Mouse (Mus musculus): ENCODE results near the gene Prrt1. TPM values are rescaled to one million over a fixed set of nuclear protein-coding genes. Genes with fewer than 3 reads are reported as not detected.

Prrt1 gene
- total and polyA plus RNA-seq, 2 experiments from 2014 or later = 11.4 to 15.1 TPM

GRCm38 (mm10) chr17:34650781-34651180 is 21.4 kb downstream of the Prrt1 start:
- Histone ChIP-seq H3K36me3 (ENCODE audit: insufficient read depth) (peaks cover 60% of the 10 kb centered on the region), H3K27me3 (ENCODE audit: insufficient read depth, low read length) (no peaks in the 10 kb centered on the region), H3K9me3 (ENCODE audit: low read length) (no peaks in the 10 kb centered on the region), H3K4me2 (ENCODE audit: low read depth) (no peak overlapping the region), H3K4me3 (ENCODE audit: low read depth, low read length) (no peak overlapping the region), H3K27ac (ENCODE audit: low read depth, low read length) (no peak overlapping the region), H3K4me1 (ENCODE audit: insufficient read depth) (peaks cover 9% of the 10 kb centered on the region), H3K9ac (no peak overlapping the region)
- WGBS = 93% methylated on average over 14 of the region's 14 CpGs
- DNase-seq = no peak
- ATAC-seq = no peak
- TF ChIP-seq CTCF (IDR thresholded peaks at IDR 0.05; ENCODE audit: low read depth) = no peak

- Histone ChIP-seq H3K27me3 (ENCODE audit: insufficient read depth, low read length) (no peaks in the 10 kb centered on the region), H3K9ac (no peak overlapping the region), H3K4me3 (ENCODE audit: low read depth, low read length) (no peak overlapping the region), H3K27ac (ENCODE audit: low read depth, low read length) (no peak overlapping the region), H3K4me1 (ENCODE audit: insufficient read depth) (peaks cover 6% of the 10 kb centered on the region), H3K4me2 (ENCODE audit: low read depth) (no peak overlapping the region), H3K36me3 (ENCODE audit: insufficient read depth) (peaks cover 60% of the 10 kb centered on the region), H3K9me3 (ENCODE audit: low read length) (no peaks in the 10 kb centered on the region)
- WGBS = 42% methylated on average over 19 of the region's 19 CpGs
- TF ChIP-seq CTCF (IDR thresholded peaks at IDR 0.05; ENCODE audit: low read depth) = peak; percentile 42
- ATAC-seq (no peak), DNase-seq (no peak)
These were observed 22.3 kb downstream of the Prrt1 start for GRCm38 (mm10) chr17:34651507-34652221.

DNA sequence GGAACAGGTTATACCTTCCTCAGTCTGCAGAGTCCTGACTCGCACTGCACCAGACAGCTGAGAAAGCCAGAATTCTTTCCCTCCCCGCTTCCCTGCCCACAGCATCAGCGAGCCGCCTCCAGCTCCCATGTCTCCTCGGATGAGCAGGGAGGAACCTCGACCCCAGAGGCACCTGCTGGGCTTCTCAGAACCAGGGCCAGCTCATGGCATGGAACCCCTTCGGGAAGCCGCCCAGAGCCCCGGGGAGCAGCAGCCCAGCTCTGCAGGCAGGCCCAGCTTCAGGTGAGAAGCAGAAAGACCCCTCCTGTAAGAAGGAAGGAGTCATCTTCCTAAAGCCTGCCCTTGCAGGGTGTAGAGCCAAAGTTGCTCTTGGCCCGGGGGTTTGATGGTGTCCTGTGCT is 23.2 kb downstream of the Prrt1 start:
- peaks cover 60% of the 10 kb centered on the region for H3K36me3 ChIP-seq (ENCODE audit: insufficient read depth)
- H3K4me2 ChIP-seq (ENCODE audit: low read depth) = no peak overlapping the region

DNA sequence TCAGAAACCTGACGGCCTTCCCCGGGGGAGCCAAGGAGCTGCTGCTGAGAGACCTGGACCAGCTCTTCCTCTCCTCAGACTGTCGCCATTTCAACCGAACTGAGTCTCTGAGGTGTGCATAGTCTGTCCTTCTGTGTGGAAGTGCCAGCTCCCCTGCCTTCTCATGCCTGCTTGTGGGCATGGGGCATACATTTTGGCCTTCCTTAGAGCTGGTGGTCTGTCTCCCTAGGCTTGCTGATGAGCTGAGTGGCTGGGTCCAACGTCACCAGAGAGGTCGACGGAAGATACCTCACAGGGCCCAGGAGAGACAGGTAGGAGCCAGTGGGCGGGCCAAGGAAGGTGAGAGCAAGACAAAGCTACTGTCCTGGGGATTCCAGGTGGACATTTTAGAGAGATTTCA is 23.7 kb downstream of the Prrt1 start:
- H3K36me3 ChIP-seq (ENCODE audit: insufficient read depth) = peaks cover 60% of the 10 kb centered on the region

More for the DNA sequence above, 23.2 kb downstream of the Prrt1 start:
- no peak overlapping the region for H3K4me3 ChIP-seq (ENCODE audit: low read depth, low read length)
- no peak overlapping the region for H3K9ac ChIP-seq
- ATAC-seq (no peak), DNase-seq (no peak)
- no peak for TF ChIP-seq CTCF (IDR thresholded peaks at IDR 0.05; ENCODE audit: low read depth)
- peaks cover 5% of the 10 kb centered on the region for H3K4me1 ChIP-seq (ENCODE audit: insufficient read depth)
- WGBS = 93% methylated on average over 10 of the region's 10 CpGs
- H3K27ac ChIP-seq (ENCODE audit: low read depth, low read length) = no peak overlapping the region
- no peaks in the 10 kb centered on the region for H3K27me3 ChIP-seq (ENCODE audit: insufficient read depth, low read length)
- no peaks in the 10 kb centered on the region for H3K9me3 ChIP-seq (ENCODE audit: low read length)

DNA sequence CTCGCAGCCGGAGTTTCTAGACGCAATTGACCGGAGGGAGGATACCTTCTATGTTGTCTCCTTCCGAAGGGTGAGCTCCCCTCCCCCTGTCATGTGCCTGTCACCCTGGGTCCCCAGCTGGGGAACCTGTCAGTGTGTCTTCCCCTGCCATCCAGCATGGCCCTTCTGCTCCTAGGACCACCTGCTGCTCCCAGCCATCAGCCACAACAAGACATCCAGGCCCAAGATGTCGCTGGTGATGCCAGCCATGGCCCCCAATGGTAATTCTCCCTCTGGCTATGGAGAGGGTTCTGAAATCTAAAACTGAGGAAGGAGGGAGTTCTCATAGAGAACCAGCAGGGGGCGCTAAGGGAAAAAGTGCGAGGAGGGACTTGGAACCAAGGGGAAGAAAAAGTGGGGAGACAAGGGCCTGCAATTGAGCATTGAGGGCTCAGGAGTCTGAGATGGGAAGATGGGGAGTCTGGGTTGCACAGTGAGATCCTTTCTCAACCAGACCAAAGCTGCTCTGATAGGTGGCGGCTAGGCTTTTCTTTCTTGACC is 24.5 kb downstream of the Prrt1 start:
- peak; percentile 80 for DNase-seq
- H3K4me1 ChIP-seq (ENCODE audit: insufficient read depth) = no peaks in the 10 kb centered on the region
- peak; percentile 86 for TF ChIP-seq CTCF (IDR thresholded peaks at IDR 0.05; ENCODE audit: low read depth)
- no peak overlapping the region for H3K4me3 ChIP-seq (ENCODE audit: low read depth, low read length)
- WGBS = 66% methylated on average over 9 of the region's 9 CpGs
- no peak overlapping the region for H3K4me2 ChIP-seq (ENCODE audit: low read depth)
- no peaks in the 10 kb centered on the region for H3K27me3 ChIP-seq (ENCODE audit: insufficient read depth, low read length)
- no peaks in the 10 kb centered on the region for H3K9me3 ChIP-seq (ENCODE audit: low read length)
- peaks cover 56% of the 10 kb centered on the region for H3K36me3 ChIP-seq (ENCODE audit: insufficient read depth)
- peak; percentile 14; the same call in 1 of the 2 replicates for ATAC-seq
- H3K27ac ChIP-seq (ENCODE audit: low read depth, low read length) = no peak overlapping the region
- H3K9ac ChIP-seq = no peak overlapping the region

More for the DNA sequence above, 23.7 kb downstream of the Prrt1 start:
- no peaks in the 10 kb centered on the region for H3K9me3 ChIP-seq (ENCODE audit: low read length)
- no peak overlapping the region for H3K9ac ChIP-seq
- ATAC-seq (no peak), DNase-seq (no peak)
- H3K4me2 ChIP-seq (ENCODE audit: low read depth) = no peak overlapping the region
- peaks cover under 1% of the 10 kb centered on the region; the same call in 1 of the 2 replicates for H3K4me1 ChIP-seq (ENCODE audit: insufficient read depth)
- TF ChIP-seq CTCF (IDR thresholded peaks at IDR 0.05; ENCODE audit: low read depth) = no peak
- 93% methylated on average over 8 of the region's 8 CpGs for WGBS
- no peaks in the 10 kb centered on the region for H3K27me3 ChIP-seq (ENCODE audit: insufficient read depth, low read length)
- no peak overlapping the region for H3K4me3 ChIP-seq (ENCODE audit: low read depth, low read length)
- no peak overlapping the region for H3K27ac ChIP-seq (ENCODE audit: low read depth, low read length)

DNA sequence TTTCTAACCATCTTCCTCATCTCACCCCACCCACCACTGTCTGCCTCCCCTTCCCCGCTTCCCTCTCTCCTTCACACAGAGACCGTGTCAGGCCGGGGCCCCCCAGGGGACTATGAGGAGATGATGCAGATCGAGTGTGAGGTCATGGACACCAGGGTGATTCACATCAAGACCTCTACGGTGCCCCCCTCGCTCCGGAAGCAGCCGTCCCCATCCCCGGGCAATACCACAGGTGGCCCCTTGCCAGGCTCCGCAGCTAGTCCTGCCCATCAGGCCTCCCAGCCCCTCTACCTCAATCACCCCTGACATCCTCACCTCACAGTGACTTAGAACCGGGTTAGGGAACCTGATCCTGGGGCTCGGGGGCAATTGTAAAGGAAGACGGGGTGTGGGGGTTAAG is 25.1 kb downstream of the Prrt1 start:
- Histone ChIP-seq H3K4me2 (ENCODE audit: low read depth) (no peak overlapping the region), H3K4me1 (ENCODE audit: insufficient read depth) (no peaks in the 10 kb centered on the region), H3K36me3 (ENCODE audit: insufficient read depth) (peaks cover 52% of the 10 kb centered on the region), H3K9ac (no peak overlapping the region), H3K27ac (ENCODE audit: low read depth, low read length) (no peak overlapping the region), H3K27me3 (ENCODE audit: insufficient read depth, low read length) (no peaks in the 10 kb centered on the region), H3K4me3 (ENCODE audit: low read depth, low read length) (no peak overlapping the region), H3K9me3 (ENCODE audit: low read length) (no peaks in the 10 kb centered on the region)
- DNase-seq = no peak
- no peak for ATAC-seq
- 92% methylated on average over 13 of the region's 13 CpGs for WGBS
- no peak for TF ChIP-seq CTCF (IDR thresholded peaks at IDR 0.05; ENCODE audit: low read depth)

DNA sequence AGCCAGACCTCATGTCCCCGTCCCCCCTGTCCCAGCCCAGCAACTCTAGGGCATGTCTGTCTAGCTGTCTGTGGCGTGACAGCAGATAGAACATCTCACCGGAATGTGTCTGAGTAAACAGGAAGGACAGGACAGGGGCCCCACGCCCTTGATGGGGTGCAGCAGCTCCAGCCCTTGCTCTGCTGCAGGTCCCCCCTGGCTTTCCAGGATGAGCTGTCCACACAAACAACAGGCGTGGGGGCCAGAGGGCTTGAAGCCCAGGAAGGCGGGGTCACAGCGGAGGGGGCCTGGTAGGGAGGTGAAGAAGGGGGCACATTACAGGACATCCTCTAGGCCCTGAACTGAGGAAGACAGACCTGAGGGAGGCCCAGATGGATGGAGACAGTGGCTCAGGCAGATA is 25.8 kb downstream of the Prrt1 start:
- DNase-seq (no peak), ATAC-seq (no peak)
- Histone ChIP-seq H3K4me3 (ENCODE audit: low read depth, low read length) (no peak overlapping the region), H3K9me3 (ENCODE audit: low read length) (no peaks in the 10 kb centered on the region), H3K4me2 (ENCODE audit: low read depth) (no peak overlapping the region), H3K27me3 (ENCODE audit: insufficient read depth, low read length) (no peaks in the 10 kb centered on the region; the same call in 1 of the 2 replicates), H3K27ac (ENCODE audit: low read depth, low read length) (no peak overlapping the region), H3K4me1 (ENCODE audit: insufficient read depth) (no peaks in the 10 kb centered on the region), H3K9ac (no peak overlapping the region), H3K36me3 (ENCODE audit: insufficient read depth) (peaks cover 44% of the 10 kb centered on the region)
- 90% methylated on average over 7 of the region's 7 CpGs for WGBS
- no peak for TF ChIP-seq CTCF (IDR thresholded peaks at IDR 0.05; ENCODE audit: low read depth)

Measured in forebrain, postnatal 0 days (tissue).